Mouse (Mus musculus): ENCODE data around the gene Ccr9. TPM values are rescaled to one million over a fixed set of nuclear protein-coding genes. Genes with fewer than 3 reads are reported as not detected.

Gene Ccr9
- polyA plus RNA-seq, 1 experiment from 2014 or later = 8.4 TPM

GRCm38 (mm10) chr9:123802896-123803295 is 124.7 kb downstream of the Ccr9 start:
- Histone ChIP-seq H3K9ac (ENCODE audit: low read length) (no peak overlapping the region), H3K9me3 (replicated peaks; ENCODE audit: control insufficient read depth, low read length) (no peaks in the 10 kb centered on the region), H3K4me1 (ENCODE audit: control insufficient read depth, insufficient read depth, low read length) (0 out of 2 replicates have a peak, but pooled peaks cover 2% of the 10 kb centered on the region), H3K27ac (ENCODE audit: low read length) (no peak overlapping the region), H3K4me3 (ENCODE audit: low read length) (no peak overlapping the region), H3K4me2 (ENCODE audit: low read depth, low read length) (no peak overlapping the region), H3K36me3 (ENCODE audit: control insufficient read depth, insufficient read depth) (peaks cover 24% of the 10 kb centered on the region), H3K27me3 (ENCODE audit: control insufficient read depth, insufficient read depth, low read length) (no peaks in the 10 kb centered on the region)
- ATAC-seq (replicated peaks; ENCODE audit: extremely low read depth, insufficient read depth, low FRiP score) = no peak

GRCm38 (mm10) chr9:123805241-123805640 is 127.0 kb downstream of the Ccr9 start:
- H3K27me3 ChIP-seq (ENCODE audit: control insufficient read depth, insufficient read depth, low read length) = no peaks in the 10 kb centered on the region
- peaks cover 6% of the 10 kb centered on the region; the same call in 1 of the 2 replicates for H3K4me1 ChIP-seq (ENCODE audit: control insufficient read depth, insufficient read depth, low read length)
- no peaks in the 10 kb centered on the region for H3K9me3 ChIP-seq (replicated peaks; ENCODE audit: control insufficient read depth, low read length)
- peaks cover 25% of the 10 kb centered on the region for H3K36me3 ChIP-seq (ENCODE audit: control insufficient read depth, insufficient read depth)
- no peak for ATAC-seq (replicated peaks; ENCODE audit: extremely low read depth, insufficient read depth, low FRiP score)
- no peak overlapping the region for H3K4me3 ChIP-seq (ENCODE audit: low read length)
- H3K27ac ChIP-seq (ENCODE audit: low read length) = no peak overlapping the region
- 89% methylated on average over 2 of the region's 2 CpGs for WGBS
- H3K4me2 ChIP-seq (ENCODE audit: low read depth, low read length) = no peak overlapping the region
- H3K9ac ChIP-seq (ENCODE audit: low read length) = no peak overlapping the region

- Histone ChIP-seq H3K4me3 (ENCODE audit: low read length) (no peak within 1 kb of the TSS), H3K27me3 (ENCODE audit: control insufficient read depth, insufficient read depth, low read length) (no peaks in the 10 kb centered on the region), H3K36me3 (ENCODE audit: control insufficient read depth, insufficient read depth) (peaks cover 23% of the 10 kb centered on the region), H3K9ac (ENCODE audit: low read length) (no peak within 1 kb of the TSS), H3K4me1 (ENCODE audit: control insufficient read depth, insufficient read depth, low read length) (peaks cover 6% of the 10 kb centered on the region; the same call in 1 of the 2 replicates), H3K27ac (ENCODE audit: low read length) (no peak within 1 kb of the TSS), H3K9me3 (replicated peaks; ENCODE audit: control insufficient read depth, low read length) (no peaks in the 10 kb centered on the region), H3K4me2 (ENCODE audit: low read depth, low read length) (no peak within 1 kb of the TSS)
- 81% methylated on average over 5 of the region's 5 CpGs for WGBS
- ATAC-seq (replicated peaks; ENCODE audit: extremely low read depth, insufficient read depth, low FRiP score) = no peak
Measured at GRCm38 (mm10) chr9:123806267-123806666, 128.0 kb downstream of the Ccr9 start, which contains the start of gene Cxcr6. Gene Cxcr6 (plus strand): TSS chr9:123806475.

GRCm38 (mm10) chr9:123808583-123808982 is 130.3 kb downstream of the Ccr9 start:
- no peak overlapping the region for H3K27ac ChIP-seq (ENCODE audit: low read length)
- 44% methylated on average over 7 of the region's 7 CpGs for WGBS
- peaks cover 28% of the 10 kb centered on the region for H3K36me3 ChIP-seq (ENCODE audit: control insufficient read depth, insufficient read depth)
- H3K4me2 ChIP-seq (ENCODE audit: low read depth, low read length) = no peak overlapping the region
- no peaks in the 10 kb centered on the region for H3K27me3 ChIP-seq (ENCODE audit: control insufficient read depth, insufficient read depth, low read length)
- no peaks in the 10 kb centered on the region for H3K9me3 ChIP-seq (replicated peaks; ENCODE audit: control insufficient read depth, low read length)
- no peak overlapping the region for H3K9ac ChIP-seq (ENCODE audit: low read length)
- peaks cover 4% of the 10 kb centered on the region; the same call in 1 of the 2 replicates for H3K4me1 ChIP-seq (ENCODE audit: control insufficient read depth, insufficient read depth, low read length)
- H3K4me3 ChIP-seq (ENCODE audit: low read length) = no peak overlapping the region
- no peak for ATAC-seq (replicated peaks; ENCODE audit: extremely low read depth, insufficient read depth, low FRiP score)

GRCm38 (mm10) chr9:123811831-123812230 is 133.6 kb downstream of the Ccr9 start:
- no peak overlapping the region for H3K9ac ChIP-seq (ENCODE audit: low read length)
- H3K4me1 ChIP-seq (ENCODE audit: control insufficient read depth, insufficient read depth, low read length) = peaks cover 4% of the 10 kb centered on the region; the same call in 1 of the 2 replicates
- peaks cover 38% of the 10 kb centered on the region for H3K36me3 ChIP-seq (ENCODE audit: control insufficient read depth, insufficient read depth)
- no peaks in the 10 kb centered on the region for H3K27me3 ChIP-seq (ENCODE audit: control insufficient read depth, insufficient read depth, low read length)
- H3K4me3 ChIP-seq (ENCODE audit: low read length) = no peak overlapping the region
- H3K4me2 ChIP-seq (ENCODE audit: low read depth, low read length) = no peak overlapping the region
- no peak overlapping the region for H3K27ac ChIP-seq (ENCODE audit: low read length)
- WGBS = 87% methylated on average over 3 of the region's 3 CpGs
- no peaks in the 10 kb centered on the region for H3K9me3 ChIP-seq (replicated peaks; ENCODE audit: control insufficient read depth, low read length)
- no peak for ATAC-seq (replicated peaks; ENCODE audit: extremely low read depth, insufficient read depth, low FRiP score)

- H3K4me3 ChIP-seq (ENCODE audit: low read length) = no peak overlapping the region
- no peak overlapping the region for H3K9ac ChIP-seq (ENCODE audit: low read length)
- H3K36me3 ChIP-seq (ENCODE audit: control insufficient read depth, insufficient read depth) = peaks cover 56% of the 10 kb centered on the region
- ATAC-seq (replicated peaks; ENCODE audit: extremely low read depth, insufficient read depth, low FRiP score) = no peak
- no peaks in the 10 kb centered on the region for H3K9me3 ChIP-seq (replicated peaks; ENCODE audit: control insufficient read depth, low read length)
- no peaks in the 10 kb centered on the region for H3K27me3 ChIP-seq (ENCODE audit: control insufficient read depth, insufficient read depth, low read length)
- H3K4me2 ChIP-seq (ENCODE audit: low read depth, low read length) = no peak overlapping the region
- WGBS = 64% methylated on average over 2 of the region's 2 CpGs
- H3K27ac ChIP-seq (ENCODE audit: low read length) = no peak overlapping the region
- no peaks in the 10 kb centered on the region for H3K4me1 ChIP-seq (ENCODE audit: control insufficient read depth, insufficient read depth, low read length)
Measured at GRCm38 (mm10) chr9:123814326-123814725, 136.1 kb downstream of the Ccr9 start.

- no peak overlapping the region for H3K4me2 ChIP-seq (ENCODE audit: low read depth, low read length)
- peaks cover 54% of the 10 kb centered on the region for H3K36me3 ChIP-seq (ENCODE audit: control insufficient read depth, insufficient read depth)
- H3K9ac ChIP-seq (ENCODE audit: low read length) = no peak overlapping the region
- no peak for ATAC-seq (replicated peaks; ENCODE audit: extremely low read depth, insufficient read depth, low FRiP score)
- WGBS = 70% methylated on average over 4 of the region's 4 CpGs
- no peaks in the 10 kb centered on the region for H3K4me1 ChIP-seq (ENCODE audit: control insufficient read depth, insufficient read depth, low read length)
- H3K27ac ChIP-seq (ENCODE audit: low read length) = no peak overlapping the region
- H3K27me3 ChIP-seq (ENCODE audit: control insufficient read depth, insufficient read depth, low read length) = no peaks in the 10 kb centered on the region
- no peak overlapping the region for H3K4me3 ChIP-seq (ENCODE audit: low read length)
- H3K9me3 ChIP-seq (replicated peaks; ENCODE audit: control insufficient read depth, low read length) = no peaks in the 10 kb centered on the region
Measured at GRCm38 (mm10) chr9:123814821-123815220, 136.6 kb downstream of the Ccr9 start.

GRCm38 (mm10) chr9:123815444-123815843 is 137.2 kb downstream of the Ccr9 start:
- WGBS = 77% methylated on average over 3 of the region's 3 CpGs
- peaks cover 52% of the 10 kb centered on the region for H3K36me3 ChIP-seq (ENCODE audit: control insufficient read depth, insufficient read depth)

GRCm38 (mm10) chr9:123815996-123816395 is 137.8 kb downstream of the Ccr9 start:
- Histone ChIP-seq H3K9ac (ENCODE audit: low read length) (no peak overlapping the region), H3K27me3 (ENCODE audit: control insufficient read depth, insufficient read depth, low read length) (no peaks in the 10 kb centered on the region), H3K4me3 (ENCODE audit: low read length) (no peak overlapping the region), H3K27ac (ENCODE audit: low read length) (no peak overlapping the region), H3K9me3 (replicated peaks; ENCODE audit: control insufficient read depth, low read length) (no peaks in the 10 kb centered on the region), H3K36me3 (ENCODE audit: control insufficient read depth, insufficient read depth) (peaks cover 52% of the 10 kb centered on the region), H3K4me1 (ENCODE audit: control insufficient read depth, insufficient read depth, low read length) (no peaks in the 10 kb centered on the region), H3K4me2 (ENCODE audit: low read depth, low read length) (no peak overlapping the region)
- 76% methylated on average over 1 of the region's 1 CpGs for WGBS
- ATAC-seq (replicated peaks; ENCODE audit: extremely low read depth, insufficient read depth, low FRiP score) = no peak

More at GRCm38 (mm10) chr9:123815444-123815843, 137.2 kb downstream of the Ccr9 start:
- no peak overlapping the region for H3K9ac ChIP-seq (ENCODE audit: low read length)
- H3K4me1 ChIP-seq (ENCODE audit: control insufficient read depth, insufficient read depth, low read length) = no peaks in the 10 kb centered on the region
- H3K27me3 ChIP-seq (ENCODE audit: control insufficient read depth, insufficient read depth, low read length) = no peaks in the 10 kb centered on the region
- no peak overlapping the region for H3K27ac ChIP-seq (ENCODE audit: low read length)
- no peak for ATAC-seq (replicated peaks; ENCODE audit: extremely low read depth, insufficient read depth, low FRiP score)
- H3K9me3 ChIP-seq (replicated peaks; ENCODE audit: control insufficient read depth, low read length) = no peaks in the 10 kb centered on the region
- no peak overlapping the region for H3K4me2 ChIP-seq (ENCODE audit: low read depth, low read length)
- no peak overlapping the region for H3K4me3 ChIP-seq (ENCODE audit: low read length)

Measured in heart, embryonic 16.5 days (tissue).